Mouse (Mus musculus) naive thymus-derived CD4-positive, alpha-beta T cell, adult 2 months (primary cell): ENCODE measurements at regions not wholly inside any gene's neighbourhood (a gene's known extent, or its start where the extent isn't known, plus 50 kb on each side); places are given as distances from the start of the nearest gene placed in this dataset.

ENCODE experiments used
- DNase-seq: peaks from one replicate; pipeline ENCODE4 v3.0.0-alpha.2; 2011; ENCODE audit warnings: low read depth

DNA sequence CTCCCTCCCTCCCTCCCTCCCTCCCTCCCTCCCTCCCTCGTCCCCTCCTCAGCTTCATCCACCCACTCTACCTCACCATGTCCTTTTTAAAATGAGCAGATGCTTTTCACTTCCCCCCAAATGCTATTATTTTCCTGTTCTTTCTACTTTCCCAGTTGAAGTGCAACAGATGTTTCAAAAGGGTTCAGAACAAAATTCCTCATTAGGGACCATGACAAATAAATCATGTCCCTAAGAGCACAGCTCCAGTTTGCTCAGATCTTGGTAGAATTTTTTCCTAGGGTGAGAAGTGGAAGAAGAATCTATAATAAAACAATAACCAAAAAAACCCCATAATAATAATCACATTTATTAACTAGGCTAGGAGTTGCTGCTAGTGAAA, 323.5 kb downstream of the Etaa1 start:
- DNase-seq: no peak

DNA sequence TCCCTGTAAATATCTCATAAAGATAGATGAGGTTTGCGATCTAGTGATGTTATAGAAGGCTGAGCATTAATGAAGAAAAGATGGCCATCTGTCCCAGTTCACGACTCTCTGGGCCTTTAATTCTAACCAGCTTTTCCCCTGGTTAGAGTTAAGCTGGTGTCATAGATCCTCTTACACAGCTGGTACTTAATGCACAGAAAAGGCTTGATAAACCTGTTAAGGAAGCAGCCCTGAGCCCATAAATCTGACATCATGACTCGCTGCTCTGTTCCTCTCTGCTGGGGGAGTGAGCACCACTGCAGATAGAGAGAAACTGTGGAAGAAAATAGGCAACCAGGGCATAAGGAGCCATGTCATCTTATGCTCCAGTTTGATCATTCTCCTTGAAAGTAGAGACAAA, 316.5 kb downstream of the Etaa1 start:
- DNase-seq: no peak

- no peak for DNase-seq
These were observed 313.8 kb downstream of the Etaa1 start for GRCm38 (mm10) chr11:17639922-17640321.

DNA sequence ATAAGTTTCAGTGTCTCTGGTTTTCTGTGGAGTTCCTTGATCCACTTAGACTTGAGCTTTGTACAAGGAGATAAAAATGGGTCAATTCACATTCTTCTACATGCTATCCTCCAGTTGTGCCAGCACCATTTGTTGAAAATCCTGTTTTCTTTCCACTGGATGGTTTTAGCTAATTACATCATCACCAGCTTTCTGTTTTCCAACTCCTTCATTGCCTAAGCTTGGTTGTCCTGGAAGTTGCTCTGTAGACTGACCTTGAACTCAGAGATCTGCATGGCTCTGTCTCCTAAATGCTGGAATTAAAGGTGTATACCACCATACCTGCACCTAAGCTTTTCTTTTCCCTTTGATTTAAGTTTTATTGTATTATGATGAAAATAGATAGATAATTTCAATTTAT, 306.2 kb downstream of the Etaa1 start:
- no peak for DNase-seq

DNA sequence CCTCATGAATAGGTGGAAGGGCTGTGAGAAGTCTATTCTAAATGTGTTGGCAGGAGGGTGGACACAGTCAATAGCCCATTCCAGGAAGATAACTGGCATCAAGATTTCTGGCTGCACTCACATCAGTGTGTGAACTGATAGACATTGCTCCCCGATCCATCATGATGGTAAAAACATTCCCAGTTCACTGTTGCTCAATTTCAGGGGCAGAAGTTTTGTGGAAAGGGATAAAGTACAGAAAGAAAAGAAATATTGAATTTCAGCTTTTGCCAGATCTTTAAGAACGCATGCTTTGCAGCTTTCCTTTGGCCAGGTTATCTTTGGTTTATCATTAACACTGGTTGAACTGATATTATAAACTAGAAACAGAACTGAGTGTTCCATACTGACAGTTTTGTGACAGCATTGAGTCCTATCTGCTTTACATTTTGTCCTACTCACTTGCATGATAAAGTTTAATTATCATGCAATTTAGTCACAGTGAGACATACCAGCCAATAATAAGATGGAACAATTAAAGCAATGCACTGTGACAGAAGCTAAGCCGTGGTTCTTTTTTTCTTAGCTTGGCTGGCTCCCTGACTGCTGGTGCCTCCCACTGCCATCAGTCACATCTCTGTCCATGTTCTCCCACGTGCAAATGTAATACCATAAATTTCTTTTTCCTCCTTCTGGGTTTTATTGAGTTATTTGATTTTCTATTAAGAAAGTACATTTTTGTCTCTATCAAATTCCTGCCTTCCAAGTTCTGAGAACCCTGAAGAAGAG, 302.1 kb downstream of the Etaa1 start:
- DNase-seq: no peak

- no peak for DNase-seq
These were observed 297.8 kb downstream of the Etaa1 start for GRCm38 (mm10) chr11:17655840-17656239.

GRCm38 (mm10) chr11:17657720-17658119, 296.0 kb downstream of the Etaa1 start:
- no peak for DNase-seq

- DNase-seq: no peak
These were observed 295.4 kb downstream of the Etaa1 start for GRCm38 (mm10) chr11:17658289-17658688.

- DNase-seq: no peak
These were observed 295.0 kb downstream of the Etaa1 start for GRCm38 (mm10) chr11:17658717-17659116.

DNA sequence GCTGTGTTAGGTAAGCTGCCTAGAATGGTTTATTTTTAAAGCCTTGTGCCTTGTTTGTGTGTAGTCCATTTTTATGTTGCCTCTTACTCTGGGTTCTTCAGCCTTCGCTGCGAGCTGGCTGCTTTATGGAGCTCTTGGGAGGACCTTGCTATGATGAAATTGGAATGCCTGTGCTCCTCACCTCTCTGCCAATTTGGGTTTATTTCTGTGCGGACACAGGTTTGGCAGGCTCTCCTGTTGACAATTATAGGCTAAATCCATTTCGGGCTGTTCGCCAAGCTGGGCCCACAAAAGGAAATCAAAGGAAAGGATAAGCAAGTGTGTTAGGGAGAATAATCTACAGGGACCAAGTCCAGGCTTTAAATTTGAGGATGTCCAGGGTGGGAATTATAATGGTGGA, 289.8 kb downstream of the Etaa1 start:
- no peak for DNase-seq

DNA sequence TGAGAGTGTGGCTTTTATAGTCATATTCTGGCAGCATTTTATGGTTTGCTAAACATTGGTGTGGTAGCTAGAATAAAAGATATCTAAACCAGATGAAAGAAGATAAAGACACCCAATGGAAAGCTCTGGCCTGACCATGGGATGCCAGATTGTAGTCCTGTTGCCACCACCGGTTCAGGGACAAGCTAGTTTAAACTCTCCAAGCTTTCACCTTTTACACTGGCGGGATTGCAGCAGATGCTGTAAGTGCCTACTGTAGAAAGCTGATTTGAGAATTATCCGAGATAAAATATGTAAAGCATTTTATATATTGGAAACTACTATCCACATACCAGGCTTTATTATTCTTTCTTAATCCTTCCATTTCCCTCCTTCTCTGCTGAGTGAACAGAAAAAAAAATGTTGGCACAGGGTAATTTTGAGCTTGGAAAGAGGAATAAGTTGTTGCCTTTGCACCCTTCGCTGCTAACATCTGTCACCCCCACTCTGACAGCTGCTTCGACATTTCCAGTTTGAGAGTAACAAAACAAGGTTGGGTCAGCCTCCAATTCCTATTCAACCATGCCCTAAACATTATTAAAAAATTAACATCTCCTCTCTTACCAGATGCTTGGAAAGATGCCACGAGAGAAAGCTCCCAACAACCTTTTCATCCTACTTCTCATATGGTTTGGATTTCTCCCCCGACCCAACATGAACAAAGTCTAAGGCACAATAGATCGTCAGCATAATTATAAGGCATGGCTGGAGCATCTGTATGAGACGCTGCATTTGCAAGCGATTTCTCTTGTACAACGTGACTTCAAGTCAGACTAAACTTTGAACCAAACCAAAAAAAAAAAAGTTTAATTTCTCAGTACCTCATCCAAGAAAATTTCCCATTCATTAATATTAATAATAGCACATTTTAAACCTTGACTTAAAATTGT, 287.8 kb downstream of the Etaa1 start:
- no peak for DNase-seq

DNA sequence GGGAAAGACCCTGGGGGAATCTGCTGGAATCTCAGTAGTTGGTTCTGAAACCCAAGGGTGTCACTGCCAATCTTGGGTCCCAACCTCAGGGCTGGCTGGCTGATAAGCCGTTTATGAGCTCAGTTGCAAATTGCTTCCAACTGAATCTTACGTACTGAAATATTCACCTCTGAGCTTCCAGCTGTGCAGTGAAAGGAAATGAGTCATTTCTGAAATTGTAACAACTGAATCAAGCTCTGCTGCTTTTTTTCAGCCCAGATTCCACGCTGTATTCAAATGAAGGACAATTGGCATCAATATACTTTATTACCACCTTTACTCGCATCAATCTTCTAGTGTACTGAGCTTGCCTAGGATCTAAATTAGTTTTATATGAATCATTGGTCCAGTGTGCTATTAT, 272.7 kb downstream of the Etaa1 start:
- no peak for DNase-seq

DNA sequence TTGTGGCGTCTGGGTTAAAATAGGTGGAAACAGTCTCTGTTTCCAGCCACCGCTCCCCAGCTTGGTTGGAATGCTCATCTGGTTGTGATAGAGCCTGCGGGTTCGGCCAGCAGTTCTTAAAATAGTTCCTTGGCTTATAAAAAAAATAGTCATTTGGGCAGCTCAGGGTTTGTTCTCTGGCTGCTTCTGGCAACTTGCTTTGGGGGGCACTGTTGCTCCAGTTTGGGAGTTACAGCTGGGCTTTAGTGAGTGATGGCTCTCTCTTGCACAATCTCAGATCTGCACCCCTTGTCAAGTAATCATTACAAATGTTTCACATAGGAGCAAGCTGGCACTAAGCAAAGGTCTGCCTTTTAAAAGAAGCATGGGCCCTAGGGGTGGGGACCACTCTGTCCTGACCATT, 268.0 kb downstream of the Etaa1 start:
- DNase-seq: no peak

DNA sequence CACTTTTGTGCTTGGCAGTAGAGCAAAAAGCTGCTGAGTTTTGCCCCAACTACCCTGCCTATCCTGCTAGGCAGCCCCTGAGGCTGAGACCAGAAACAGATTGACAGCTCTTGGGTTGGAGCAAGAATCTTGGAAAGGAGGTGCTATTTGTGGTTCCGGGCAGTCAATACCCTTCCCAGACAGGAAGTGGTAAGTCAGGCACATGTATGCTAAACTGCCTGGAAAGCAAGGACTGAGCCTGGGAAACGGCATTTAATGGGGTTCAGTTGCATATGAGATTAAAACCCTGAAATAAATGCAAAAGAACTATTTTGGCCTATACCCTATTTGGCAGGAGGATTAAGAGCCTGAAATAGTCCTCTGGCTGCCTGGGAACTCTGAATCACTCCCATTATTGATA, 266.9 kb downstream of the Etaa1 start:
- no peak for DNase-seq

GRCm38 (mm10) chr11:17694145-17694544, 259.5 kb downstream of the Etaa1 start:
- DNase-seq: no peak

- DNase-seq: no peak
These were observed 244.9 kb downstream of the Etaa1 start for GRCm38 (mm10) chr11:17708769-17709168.

DNA sequence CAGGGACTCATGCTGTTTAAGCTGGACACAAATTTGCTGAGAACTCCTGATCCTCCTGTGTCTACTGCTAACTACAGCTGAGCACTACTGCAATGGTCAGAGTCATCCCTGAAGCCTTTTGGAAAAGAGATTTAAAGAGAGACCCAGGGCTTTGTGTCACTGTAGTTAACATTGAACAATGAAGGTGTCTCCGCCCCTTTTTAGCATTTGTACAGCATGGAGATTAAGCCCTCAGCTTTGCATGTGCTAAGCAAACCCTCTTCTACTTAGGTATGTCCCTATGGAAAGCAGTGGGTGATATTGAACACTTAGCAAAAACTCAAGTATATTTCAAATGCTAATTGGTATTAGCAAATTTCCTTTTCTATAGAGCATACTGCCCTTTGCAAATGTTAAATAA, 231.6 kb downstream of the Etaa1 start:
- no peak for DNase-seq

DNA sequence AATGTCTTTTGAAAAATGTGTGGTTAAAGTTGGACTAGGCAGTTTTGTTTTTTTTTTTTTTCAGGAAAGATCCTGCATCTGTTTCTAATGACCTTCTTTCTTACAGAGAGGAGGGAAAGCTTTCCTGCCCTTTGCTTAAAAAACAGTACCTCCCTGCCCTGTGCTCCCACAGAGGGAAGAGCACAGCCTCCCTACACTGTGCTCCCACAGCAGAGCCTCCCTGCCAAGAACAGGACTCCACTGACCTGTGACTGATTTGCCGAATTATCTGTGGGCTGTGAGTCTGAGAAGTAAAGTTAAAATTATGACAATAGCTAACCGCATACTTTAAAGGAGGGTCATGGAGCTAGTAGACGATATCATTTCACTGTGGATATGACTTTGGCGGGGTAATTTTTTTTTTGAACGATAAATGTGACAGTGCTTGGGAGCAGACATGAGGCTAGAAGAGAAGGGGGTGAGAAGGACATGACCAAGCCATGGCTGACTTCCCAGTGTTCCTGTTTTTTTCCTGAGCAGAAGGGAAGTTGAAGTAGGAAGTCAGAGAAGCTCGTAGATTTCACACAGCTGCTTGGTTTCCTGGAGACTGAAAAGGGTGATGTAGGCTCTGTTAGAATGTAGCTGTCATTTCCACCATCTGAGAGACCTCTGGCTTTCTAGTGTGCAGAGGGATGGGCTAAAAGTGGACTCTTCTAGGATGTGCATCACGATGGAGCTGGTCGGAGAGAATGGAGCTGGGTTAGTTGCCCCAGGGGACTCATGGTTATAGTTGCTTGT, 226.2 kb downstream of the Etaa1 start:
- DNase-seq: no peak

GRCm38 (mm10) chr11:17733075-17733474, 220.6 kb downstream of the Etaa1 start:
- DNase-seq: no peak

GRCm38 (mm10) chr11:17734519-17734918, 219.2 kb downstream of the Etaa1 start:
- DNase-seq: no peak

DNA sequence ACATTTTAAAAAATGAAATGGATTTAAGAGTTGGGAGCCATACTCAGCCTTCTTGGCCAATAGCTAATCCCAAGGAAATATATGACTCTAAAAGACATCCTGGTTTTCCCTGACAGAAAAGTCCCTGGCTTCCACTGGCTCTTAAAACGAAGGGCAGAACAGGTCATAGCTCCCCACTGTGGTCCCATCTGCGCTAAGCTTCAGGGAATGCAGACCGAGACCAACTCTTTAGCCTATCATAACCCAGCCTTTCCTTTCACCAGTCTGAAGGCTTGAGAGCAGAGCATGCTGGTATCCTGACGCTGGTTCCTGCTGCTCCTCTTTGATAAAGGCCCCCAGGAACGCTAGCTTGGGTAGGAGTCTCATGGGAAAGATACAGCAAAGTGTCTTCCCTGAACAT, 214.8 kb downstream of the Etaa1 start:
- no peak for DNase-seq

DNA sequence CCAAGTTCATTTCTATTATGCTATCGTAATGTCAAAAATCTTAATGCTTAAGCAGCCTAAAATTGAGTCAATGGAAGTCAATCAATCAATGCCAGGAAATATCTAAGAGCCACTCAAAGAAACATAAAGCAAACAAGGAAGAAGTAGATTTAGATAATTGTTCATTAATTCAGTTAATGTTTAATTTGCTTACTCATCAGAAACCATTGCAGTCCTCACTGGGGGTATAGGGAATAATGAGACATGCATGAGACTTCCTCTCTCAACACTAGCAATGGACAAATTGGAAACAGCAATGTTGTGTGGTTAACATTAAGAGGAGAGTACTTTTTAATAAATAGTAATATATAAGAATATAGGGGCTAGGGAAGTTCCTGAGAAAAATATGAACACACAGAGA, 209.9 kb downstream of the Etaa1 start:
- DNase-seq: no peak

DNA sequence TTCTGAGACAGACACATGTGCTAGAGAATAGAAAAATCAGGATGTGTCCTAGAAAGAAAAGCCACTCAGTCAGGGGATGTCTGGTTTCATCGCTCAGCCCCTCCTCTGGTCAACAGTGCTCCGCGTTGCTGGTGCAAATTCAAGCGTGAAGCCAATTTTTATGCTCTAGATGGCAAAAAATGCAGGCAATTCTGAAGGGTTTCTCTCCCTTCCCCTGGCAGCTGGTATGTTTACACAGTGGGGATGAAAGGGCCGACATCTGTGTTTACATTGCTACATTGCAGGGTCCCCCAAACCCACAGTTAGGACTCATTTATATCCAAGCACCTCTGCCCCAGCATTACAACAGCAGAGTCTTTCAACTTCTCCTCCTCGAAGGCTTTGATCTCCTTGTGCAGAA, 203.3 kb downstream of the Etaa1 start:
- no peak for DNase-seq
